Mouse (Mus musculus): ENCODE data around the gene Washc1.
"Not testable (repeated sequence)": the region's sequence is repeated elsewhere in the genome, so short reads cannot be mapped to it uniquely, and the experiment has no call there.

Gene Washc1

GRCm38 (mm10) chr17:66112166-66112565 is 821 bp downstream of the Washc1 start:
- DNase-seq (ENCODE audit: low spot score) = no peak

GRCm38 (mm10) chr17:66118991-66119390 is 7.6 kb downstream of the Washc1 start:
- DNase-seq (ENCODE audit: low spot score) = no peak

GRCm38 (mm10) chr17:66120701-66121100 is 9.4 kb downstream of the Washc1 start:
- DNase-seq (ENCODE audit: low spot score) = no peak

- peak; percentile 95 for DNase-seq (ENCODE audit: low spot score)
Measured at GRCm38 (mm10) chr17:66123066-66123815, 11.9 kb downstream of the Washc1 start, which contains the start of gene Ddx11. Ddx11 (plus strand) TSS chr17:66123520.

GRCm38 (mm10) chr17:66123816-66124610 is 12.7 kb downstream of the Washc1 start:
- no peak for DNase-seq (ENCODE audit: low spot score)

GRCm38 (mm10) chr17:66125211-66125610 is 13.9 kb downstream of the Washc1 start:
- no peak for DNase-seq (ENCODE audit: low spot score)

- no peak for DNase-seq (ENCODE audit: low spot score)
Measured at GRCm38 (mm10) chr17:66130371-66130770, 19.0 kb downstream of the Washc1 start.

GRCm38 (mm10) chr17:66131212-66131611 is 19.9 kb downstream of the Washc1 start:
- DNase-seq (ENCODE audit: low spot score) = no peak

- DNase-seq (ENCODE audit: low spot score) = not testable (repeated sequence)
Measured at GRCm38 (mm10) chr17:66152706-66153662, 41.6 kb downstream of the Washc1 start.

- not testable (repeated sequence) for DNase-seq (ENCODE audit: low spot score)
Measured at GRCm38 (mm10) chr17:66153735-66154423, 42.5 kb downstream of the Washc1 start.

- no peak for DNase-seq (ENCODE audit: low spot score)
Measured at GRCm38 (mm10) chr17:66154876-66155275, 43.5 kb downstream of the Washc1 start.

- no peak for DNase-seq (ENCODE audit: low spot score)
Measured at GRCm38 (mm10) chr17:66158271-66158670, 46.9 kb downstream of the Washc1 start.

- DNase-seq (ENCODE audit: low spot score) = not testable (repeated sequence)
Measured at GRCm38 (mm10) chr17:66167141-66167540, 55.8 kb downstream of the Washc1 start.

Measured in urinary bladder, postnatal 14 days (tissue).